Comparison of ENCODE assay signal across 14 mouse cellular contexts in genomic region chr10:60362310-60362628, GRCm38 (mm10). TPM values are rescaled to one million over a fixed set of nuclear protein-coding genes. Genes with fewer than 3 reads are reported as not detected.
DNase-seq lines count a peak whose midpoint lies in the region; ATAC-seq and TF ChIP-seq lines count a peak whose summit lies in the region.
"Had no signal": no experiment of that assay in that cellular context is flagged by ENCODE, and none has a peak within 500 bp of the region (broad histone marks: within the 10 kb centered on the region; RNA-seq: fewer than 3 reads in every experiment).

No protein-coding gene starts in this region.

- no peaks in the 10 kb centered on the region for H3K27me3 ChIP-seq in heart, embryonic 10.5 days (ENCODE audit: insufficient read depth, poor library complexity, severe bottlenecking)
- no peaks in the 10 kb centered on the region for H3K27me3 ChIP-seq in liver, postnatal 0 days (ENCODE audit: insufficient read depth, low read length)
- no peaks in the 10 kb centered on the region for H3K27me3 ChIP-seq in liver, embryonic 12.5 days (replicated peaks)
- H3K27me3 ChIP-seq in small intestine, adult 2 months (ENCODE audit: control insufficient read depth, insufficient read depth, low read length), result no peaks in the 10 kb centered on the region

- H3K4me3 ChIP-seq in heart, embryonic 10.5 days, result no peak overlapping the region
- H3K4me3 ChIP-seq in liver, postnatal 0 days (ENCODE audit: low read depth, low read length), result no peak overlapping the region
- no peak overlapping the region for H3K4me3 ChIP-seq in liver, embryonic 12.5 days
- no peak overlapping the region for H3K4me3 ChIP-seq in small intestine, adult 2 months (ENCODE audit: low read depth, low read length)
- H3K4me3 ChIP-seq: forebrain, embryonic 10.5 days had no signal

- WGBS in heart, embryonic 10.5 days, result 66% methylated on average over 2 of the region's 2 CpGs
- WGBS in liver, postnatal 0 days (ENCODE audit: insufficient replicate concordance), result 44% methylated on average over 2 of the region's 2 CpGs
- 51% methylated on average over 2 of the region's 2 CpGs for WGBS in liver, embryonic 12.5 days (ENCODE audit: insufficient replicate concordance)
- 56% methylated on average over 2 of the region's 2 CpGs for WGBS in small intestine, adult 2 months

- TF ChIP-seq EP300 in liver, postnatal 0 days (IDR thresholded peaks at IDR 0.05; ENCODE audit: low read depth), result no peak

- no peak for DNase-seq in heart, embryonic 10.5 days (ENCODE audit: low spot score)
- DNase-seq in heart, postnatal 36 days, result no peak
- DNase-seq in liver, postnatal 0 days, result no peak
- DNase-seq in thymus, postnatal 0 days (ENCODE audit: low spot score), result no peak
- no peak for DNase-seq in cerebellum, adult 18-20 months
- DNase-seq: adrenal gland, postnatal 25 days; cerebellum, postnatal 25 days; kidney, adult 18-20 months; lung, adult 18-20 months had no signal

- H3K36me3 ChIP-seq in heart, embryonic 10.5 days, result no peaks in the 10 kb centered on the region
- H3K36me3 ChIP-seq in liver, postnatal 0 days (replicated peaks; ENCODE audit: insufficient read depth, low read length), result peaks cover 14% of the 10 kb centered on the region; the same call in 1 of the 2 replicates
- peaks cover 10% of the 10 kb centered on the region; the same call in 1 of the 2 replicates for H3K36me3 ChIP-seq in liver, embryonic 12.5 days
- peaks cover 4% of the 10 kb centered on the region for H3K36me3 ChIP-seq in small intestine, adult 2 months (ENCODE audit: control insufficient read depth, insufficient read depth, low read length)
- H3K36me3 ChIP-seq: forebrain, embryonic 10.5 days had no signal

- intact Hi-C loops in heart, postnatal 36 days (cut with DNase I), result no loop called here

- no peak for TF ChIP-seq CTCF in liver, postnatal 0 days (IDR thresholded peaks at IDR 0.05; ENCODE audit: low read depth)
- no peak for TF ChIP-seq CTCF in small intestine, adult 2 months (IDR thresholded peaks at IDR 0.05; ENCODE audit: extremely low read depth, insufficient read length, insufficient replicate concordance, low read depth, low read length)

- H3K27ac ChIP-seq in heart, embryonic 10.5 days, result peak overlapping the region; percentile 57; the same call in 1 of the 2 replicates
- H3K27ac ChIP-seq in liver, postnatal 0 days (ENCODE audit: low read depth), result 0 out of 2 replicates have a peak overlapping the region, but pooled peaks have one; percentile 18
- no peak overlapping the region for H3K27ac ChIP-seq in liver, embryonic 12.5 days
- peak overlapping the region; percentile 7 for H3K27ac ChIP-seq in small intestine, adult 2 months (ENCODE audit: insufficient read depth, low read depth, low read length)

- H3K4me2 ChIP-seq in liver, postnatal 0 days (ENCODE audit: low read depth, low read length), result no peak overlapping the region
- no peak overlapping the region for H3K4me2 ChIP-seq in liver, embryonic 12.5 days

- no peaks in the 10 kb centered on the region for H3K9me3 ChIP-seq in heart, embryonic 10.5 days
- H3K9me3 ChIP-seq in liver, postnatal 0 days (ENCODE audit: low read length), result no peaks in the 10 kb centered on the region
- no peaks in the 10 kb centered on the region for H3K9me3 ChIP-seq in liver, embryonic 12.5 days (replicated peaks)
- H3K9me3 ChIP-seq: forebrain, embryonic 10.5 days had no signal

- ATAC-seq in liver, postnatal 0 days, result peak; percentile 44
- no peak for ATAC-seq in liver, embryonic 12.5 days
- ATAC-seq in granulocyte monocyte progenitor cell, adult 5-6 weeks (replicated peaks; ENCODE audit: poor library complexity, severe bottlenecking), result peak; percentile 24; the same call in 1 of the 2 replicates
- ATAC-seq: CD4-positive, CD25-positive, alpha-beta regulatory T cell, adult 4 months had no signal

- peaks cover 32% of the 10 kb centered on the region for H3K4me1 ChIP-seq in heart, embryonic 10.5 days
- H3K4me1 ChIP-seq in liver, postnatal 0 days (ENCODE audit: insufficient read depth), result peaks cover 8% of the 10 kb centered on the region
- peaks cover 7% of the 10 kb centered on the region; the same call in 1 of the 2 replicates for H3K4me1 ChIP-seq in liver, embryonic 12.5 days
- peaks cover 3% of the 10 kb centered on the region; the same call in 1 of the 2 replicates for H3K4me1 ChIP-seq in small intestine, adult 2 months (ENCODE audit: control insufficient read depth, insufficient read depth, insufficient read length, low read length)

- no peak overlapping the region for H3K9ac ChIP-seq in liver, postnatal 0 days (replicated peaks)
- no peak overlapping the region for H3K9ac ChIP-seq in liver, embryonic 12.5 days

- no peak for TF ChIP-seq POLR2A in small intestine, adult 2 months (IDR thresholded peaks at IDR 0.05; ENCODE audit: low read depth, low read length)

RNA-seq across cellular contexts. Expression of gene Vsir, which starts 15.6 kb away (rescaled TPM):
- polyA plus RNA-seq in heart, embryonic 10.5 days (2016; fragmentation: Nextera tagmentation; extraction: Ambion mirVana), result 1.4 and 2.2 TPM in 2 replicates
- 10 to 100 TPM; 17.6 to 27.0 TPM for total RNA-seq in heart, postnatal 36 days (2021)
- 11.4 and 11.9 TPM in 2 replicates for polyA plus RNA-seq in liver, postnatal 0 days (2015; fragmentation: Nextera tagmentation; extraction: Ambion mirVana)
- 3.5 and 3.9 TPM in 2 replicates for polyA plus RNA-seq in liver, embryonic 12.5 days (2016; fragmentation: Nextera tagmentation; extraction: Ambion mirVana)
- 45.9 and 57.9 TPM in 2 replicates for total RNA-seq in granulocyte monocyte progenitor cell, adult 5-6 weeks (2014; fragmentation: Nextera tagmentation)
- total RNA-seq in granulocyte monocyte progenitor cell, adult 5-6 weeks (2017), result 108 and 143 TPM in 2 replicates
- polyA plus RNA-seq in small intestine, adult 2 months (2012; rRNA removed), result 21.3 and 25.6 TPM in 2 replicates
- 14.0 and 15.2 TPM in 2 replicates for polyA plus RNA-seq in thymus, postnatal 0 days (2015; fragmentation: Nextera tagmentation; extraction: Ambion mirVana)

RNA-seq across cellular contexts. Expression of gene Gm17455, which starts 37.3 kb away (rescaled TPM):
- polyA plus RNA-seq in heart, embryonic 10.5 days (2016; fragmentation: Nextera tagmentation; extraction: Ambion mirVana), result 0.59 and 0.89 TPM in 2 replicates
- total RNA-seq in heart, postnatal 36 days (2021), result not detected
- polyA plus RNA-seq in liver, postnatal 0 days (2015; fragmentation: Nextera tagmentation; extraction: Ambion mirVana), result not detected in 2 replicates
- polyA plus RNA-seq in liver, embryonic 12.5 days (2016; fragmentation: Nextera tagmentation; extraction: Ambion mirVana), result 0.57 TPM in 1 of 2 replicates, not detected in the other
- total RNA-seq in granulocyte monocyte progenitor cell, adult 5-6 weeks (2014; fragmentation: Nextera tagmentation), result not detected in 2 replicates
- total RNA-seq in granulocyte monocyte progenitor cell, adult 5-6 weeks (2017), result not detected in 2 replicates
- polyA plus RNA-seq in small intestine, adult 2 months (2012; rRNA removed), result 0.41 and 0.51 TPM in 2 replicates
- polyA plus RNA-seq in thymus, postnatal 0 days (2015; fragmentation: Nextera tagmentation; extraction: Ambion mirVana), result 0.31 and 0.52 TPM in 2 replicates
- total RNA-seq: adrenal gland, postnatal 25 days had no signal
